Mouse (Mus musculus) monocyte, adult 2 months (primary cell): ENCODE results near the gene Eprs.

ENCODE experiments used
- DNase-seq, 2 experiments: peaks; one replicate each; pipeline ENCODE4 v3.0.0; 2022; ENCODE audit warnings: low spot score in 2 of 2, low read depth in 1 of 2

Eprs gene

GRCm38 (mm10) chr1:185448936-185449335 lies 86.1 kb downstream of the Eprs start:
- no peak for DNase-seq

DNA sequence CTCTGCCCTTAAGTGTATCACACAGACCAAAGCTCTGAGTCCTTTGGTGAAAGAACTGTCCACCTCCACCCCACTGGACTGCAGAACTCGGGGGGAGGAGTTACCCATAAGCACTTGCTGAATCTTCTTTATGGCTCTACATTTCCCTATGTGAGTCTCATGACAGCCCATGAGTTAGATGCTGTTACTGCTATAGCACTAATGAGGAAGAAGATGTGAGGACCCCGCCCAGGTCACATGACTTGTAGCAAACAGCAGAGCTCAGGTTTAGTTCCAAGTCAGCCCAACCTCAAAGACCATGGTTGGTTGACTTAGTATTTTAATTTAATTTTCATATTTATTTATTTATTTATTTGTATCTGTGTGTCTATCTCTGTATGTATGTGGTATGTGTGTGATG lies 86.9 kb downstream of the Eprs start:
- no peak for DNase-seq

GRCm38 (mm10) chr1:185451077-185451476 lies 88.2 kb downstream of the Eprs start:
- no peak for DNase-seq

DNA sequence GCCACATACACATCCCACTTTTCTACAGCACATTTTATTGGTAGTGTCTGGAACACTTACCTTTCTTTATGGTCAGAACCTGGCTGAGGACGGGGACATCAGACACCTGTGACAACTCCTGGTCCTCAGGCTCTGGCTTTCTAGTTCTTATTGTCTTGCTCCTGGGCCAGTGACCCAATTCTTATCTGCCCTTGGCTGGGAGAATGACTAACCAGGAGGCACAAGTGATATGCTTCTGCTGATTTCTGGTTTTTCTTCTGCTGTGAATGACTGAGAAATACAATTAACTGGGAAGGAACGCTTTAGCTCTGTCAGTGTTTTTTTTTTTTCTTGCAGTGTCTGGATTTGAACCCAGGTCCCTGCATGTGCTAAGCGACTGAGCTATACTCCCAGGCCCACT lies 88.7 kb downstream of the Eprs start:
- DNase-seq: no peak

DNA sequence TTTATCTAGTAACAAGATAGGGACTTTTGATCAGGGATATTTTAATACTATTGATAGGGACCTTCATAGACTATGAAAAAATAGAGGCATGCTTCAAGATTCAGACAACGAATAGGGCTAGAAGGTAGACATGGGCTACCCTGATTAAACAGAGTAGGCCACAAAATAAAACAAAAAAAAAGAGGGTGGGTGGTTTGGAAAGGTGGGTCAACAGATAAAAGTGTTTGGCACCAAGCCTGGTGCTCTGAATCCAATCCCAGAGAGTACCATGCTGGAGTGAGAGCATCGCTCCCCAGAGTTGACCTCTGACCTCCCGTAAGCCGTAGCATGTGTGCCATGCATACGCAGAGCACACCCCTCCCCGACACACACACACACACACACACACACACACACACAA lies 89.6 kb downstream of the Eprs start:
- DNase-seq: no peak

DNA sequence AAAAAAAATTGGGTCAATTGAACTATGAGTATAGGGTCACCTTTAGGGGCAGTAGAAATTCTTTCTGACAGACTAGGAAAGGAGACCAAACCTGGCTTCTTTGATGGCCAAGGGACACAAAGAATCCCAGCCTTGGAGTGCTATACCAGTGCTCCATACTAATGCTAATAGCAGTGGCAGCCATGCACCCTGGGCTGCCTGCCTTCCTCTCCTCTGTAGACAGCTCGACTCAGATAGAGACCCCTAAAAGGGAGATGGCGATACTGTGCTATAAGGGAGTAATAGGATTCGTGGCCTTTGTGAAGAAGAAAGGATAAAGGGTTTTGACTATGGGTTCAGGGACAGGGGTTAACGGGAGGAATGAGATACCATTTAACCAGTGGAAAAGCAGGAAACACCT lies 91.3 kb downstream of the Eprs start:
- no peak for DNase-seq

DNA sequence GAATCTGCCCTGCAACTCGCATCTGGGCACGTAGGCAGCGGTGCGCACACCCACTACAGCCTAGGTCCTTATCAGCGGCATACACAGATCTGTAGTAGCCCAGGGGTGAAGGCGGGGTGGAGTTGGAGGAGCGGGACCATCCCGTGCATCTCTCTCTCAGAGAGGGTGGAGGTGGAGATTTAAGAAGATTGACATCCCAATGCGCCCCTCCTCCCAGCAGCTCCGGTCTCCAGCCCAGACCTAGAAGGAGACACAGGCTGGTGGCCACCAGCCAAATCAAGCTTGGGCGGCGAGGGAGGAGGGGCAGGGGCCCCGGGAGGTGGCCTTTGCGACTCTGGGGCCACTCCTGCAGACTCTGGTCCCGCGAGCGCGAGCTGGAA lies 91.7 kb downstream of the Eprs start, which contains the start of gene Slc30a10:
Slc30a10 (plus strand) TSS at position 274 of the 380 bp plus-strand sequence.
- DNase-seq: no peak

DNA sequence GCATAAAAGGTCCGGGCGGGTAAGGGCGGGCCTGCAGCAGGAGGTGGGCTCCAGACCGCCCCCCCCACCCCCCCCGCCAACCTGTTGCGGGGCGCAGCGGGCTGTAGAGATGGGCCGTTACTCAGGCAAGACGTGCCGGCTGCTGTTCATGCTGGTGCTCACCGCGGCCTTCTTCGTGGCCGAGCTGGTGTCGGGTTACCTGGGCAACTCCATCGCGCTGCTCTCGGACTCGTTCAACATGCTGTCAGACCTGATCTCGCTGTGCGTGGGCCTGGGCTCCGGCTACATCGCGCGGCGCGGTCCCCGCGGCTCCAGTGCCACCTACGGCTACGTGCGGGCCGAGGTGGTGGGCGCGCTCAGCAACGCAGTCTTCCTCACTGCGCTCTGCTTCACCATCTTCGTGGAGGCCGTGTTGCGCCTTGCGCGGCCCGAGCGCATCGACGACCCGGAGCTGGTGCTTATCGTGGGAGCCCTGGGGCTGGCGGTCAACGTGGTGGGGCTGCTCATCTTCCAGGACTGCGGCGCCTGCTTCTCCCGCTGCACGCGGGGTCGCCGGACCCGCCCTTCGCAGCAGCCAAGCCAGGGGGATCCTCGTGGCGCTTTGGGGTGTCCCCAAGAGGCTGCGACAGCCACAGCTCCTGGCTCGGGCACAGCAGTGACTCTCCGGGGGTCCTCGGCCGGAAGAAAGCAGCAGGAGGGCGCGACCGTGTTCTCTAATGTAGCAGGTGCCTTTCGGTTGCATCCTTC lies 92.3 kb downstream of the Eprs start:
- DNase-seq: no peak

GRCm38 (mm10) chr1:185456327-185456726 lies 93.5 kb downstream of the Eprs start:
- DNase-seq: no peak

- DNase-seq: no peak
Measured at GRCm38 (mm10) chr1:185460096-185460495, 97.3 kb downstream of the Eprs start.

GRCm38 (mm10) chr1:185462889-185463288 lies 100.0 kb downstream of the Eprs start:
- no peak for DNase-seq

DNA sequence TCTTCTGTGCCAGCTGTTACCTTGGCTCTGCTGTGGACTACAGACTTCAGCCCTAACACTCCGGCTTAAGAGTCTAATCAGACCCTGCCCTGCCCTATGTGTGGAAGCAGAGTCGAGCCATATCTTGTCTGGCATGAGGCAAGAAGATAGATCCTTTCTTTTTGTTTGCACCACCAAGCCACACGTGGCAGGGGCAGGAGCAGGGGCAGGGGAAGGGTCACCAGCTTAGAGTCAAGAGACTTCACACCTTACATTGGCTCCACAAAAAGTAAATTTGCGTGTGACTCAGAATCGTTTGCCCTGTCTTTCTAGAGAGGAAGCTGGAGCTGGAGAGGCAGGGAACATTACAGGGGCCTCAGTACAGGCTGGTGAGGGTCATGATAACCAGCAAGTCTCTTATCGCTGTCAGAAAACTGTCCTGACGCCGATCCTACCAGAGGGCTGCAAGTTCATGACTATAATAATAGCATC lies 106.7 kb downstream of the Eprs start:
- no peak for DNase-seq

GRCm38 (mm10) chr1:185472025-185472720 lies 109.3 kb downstream of the Eprs start:
- DNase-seq: no peak

DNA sequence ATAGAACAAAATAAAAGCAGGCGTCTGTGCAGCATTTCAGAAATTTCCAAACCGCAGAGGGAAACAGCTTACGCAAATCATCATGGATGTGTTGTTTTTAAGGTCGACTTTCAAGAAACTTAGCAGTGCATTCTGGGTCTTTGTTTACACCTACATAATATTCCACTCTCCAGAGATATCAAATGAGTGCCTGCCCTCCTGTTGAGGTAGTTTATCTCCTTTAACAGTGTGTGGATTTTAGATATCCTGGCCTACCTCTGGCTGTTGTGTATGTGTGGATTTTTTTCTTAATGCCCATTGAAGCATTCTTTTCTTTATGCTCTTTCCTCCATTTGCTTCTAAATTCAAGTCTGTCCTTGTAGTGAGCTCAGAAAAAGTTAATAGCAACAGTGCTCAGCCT lies 109.9 kb downstream of the Eprs start:
- no peak for DNase-seq

DNA sequence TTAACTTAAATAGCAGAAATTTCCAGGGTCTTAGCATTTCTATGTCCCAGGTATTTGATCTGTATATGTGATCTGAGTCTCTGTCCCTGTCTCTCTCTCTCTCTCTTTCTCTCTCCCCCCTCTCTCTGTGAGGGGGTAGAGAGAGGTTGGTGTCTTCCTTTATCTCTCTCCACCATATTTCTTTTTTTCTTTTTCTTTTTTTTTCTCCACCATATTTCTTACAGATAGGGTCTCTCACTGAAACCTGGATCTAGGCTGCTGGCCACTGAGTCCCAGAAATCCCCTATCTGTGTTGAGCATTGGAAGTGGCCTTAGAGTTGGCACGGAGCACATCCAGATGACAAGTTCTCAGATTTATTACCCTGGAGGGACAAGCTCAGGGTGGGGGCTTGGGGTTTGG lies 110.6 kb downstream of the Eprs start:
- DNase-seq: no peak
